Mouse (Mus musculus) heart, postnatal 36 days (tissue): ENCODE measurements around the gene Prom1. TPM values are rescaled to one million over a fixed set of nuclear protein-coding genes. Genes with fewer than 3 reads are reported as not detected.

Source experiments
- DNase-seq, 2 experiments: peaks; one replicate each; pipeline ENCODE4 v3.0.0; 2021 to 2022
- intact Hi-C: fragments of 180-260 bp; cut with DNase I; formaldehyde crosslinking; loops from one replicate; pipeline ENCODE4 v1.15.1; 2025
- total RNA-seq, 2 experiments: library from RNA; stranded (reverse); gene quantifications; 2 replicates each; pipeline ENCODE4 v1.2.3; 2021

The Prom1 gene
- total RNA-seq, 2 experiments from 2014 or later = 7.2 to 13.9 TPM

DNA sequence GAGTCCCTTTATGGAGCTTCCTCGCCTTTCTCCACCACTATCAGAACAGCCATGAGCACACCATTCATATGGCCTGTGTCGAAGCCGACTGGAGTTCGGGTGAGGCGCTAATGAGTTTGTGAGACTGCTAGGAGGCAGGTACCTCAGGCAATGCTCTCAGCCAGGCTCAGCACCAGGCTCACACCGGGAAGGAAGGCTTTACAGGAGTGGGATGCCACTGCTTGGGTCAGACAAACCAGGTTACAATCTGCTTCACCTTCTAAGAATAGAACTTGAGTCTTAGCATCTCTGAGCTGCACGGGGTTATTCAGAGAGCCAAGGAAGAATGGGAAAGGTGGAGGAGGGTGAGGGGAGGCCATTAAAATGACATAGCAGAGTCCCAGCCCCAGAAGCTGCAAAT lies 16.0 kb downstream of the Prom1 start:
- DNase-seq = no peak
- intact Hi-C loops = no loop called here

DNA sequence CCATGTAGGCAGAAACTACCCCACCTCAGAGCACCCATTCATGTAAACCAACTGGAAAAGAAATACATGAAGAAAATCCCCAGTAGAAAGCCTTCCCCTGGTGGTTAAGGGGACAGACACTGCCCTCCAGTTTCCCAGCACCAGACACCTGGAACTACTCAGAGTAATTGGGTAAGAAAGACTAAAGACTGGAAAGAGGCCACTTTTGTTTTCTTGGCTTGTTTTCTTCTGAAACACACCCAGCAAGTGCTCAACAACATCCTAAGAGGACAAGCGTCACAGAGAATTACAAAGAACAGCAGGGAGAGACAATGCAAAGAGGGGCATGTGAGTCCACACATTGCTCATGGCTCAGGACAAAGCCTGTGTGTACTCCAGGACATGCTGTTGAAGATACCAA lies 20.7 kb downstream of the Prom1 start:
- intact Hi-C loops = no loop called here
- no peak for DNase-seq

DNA sequence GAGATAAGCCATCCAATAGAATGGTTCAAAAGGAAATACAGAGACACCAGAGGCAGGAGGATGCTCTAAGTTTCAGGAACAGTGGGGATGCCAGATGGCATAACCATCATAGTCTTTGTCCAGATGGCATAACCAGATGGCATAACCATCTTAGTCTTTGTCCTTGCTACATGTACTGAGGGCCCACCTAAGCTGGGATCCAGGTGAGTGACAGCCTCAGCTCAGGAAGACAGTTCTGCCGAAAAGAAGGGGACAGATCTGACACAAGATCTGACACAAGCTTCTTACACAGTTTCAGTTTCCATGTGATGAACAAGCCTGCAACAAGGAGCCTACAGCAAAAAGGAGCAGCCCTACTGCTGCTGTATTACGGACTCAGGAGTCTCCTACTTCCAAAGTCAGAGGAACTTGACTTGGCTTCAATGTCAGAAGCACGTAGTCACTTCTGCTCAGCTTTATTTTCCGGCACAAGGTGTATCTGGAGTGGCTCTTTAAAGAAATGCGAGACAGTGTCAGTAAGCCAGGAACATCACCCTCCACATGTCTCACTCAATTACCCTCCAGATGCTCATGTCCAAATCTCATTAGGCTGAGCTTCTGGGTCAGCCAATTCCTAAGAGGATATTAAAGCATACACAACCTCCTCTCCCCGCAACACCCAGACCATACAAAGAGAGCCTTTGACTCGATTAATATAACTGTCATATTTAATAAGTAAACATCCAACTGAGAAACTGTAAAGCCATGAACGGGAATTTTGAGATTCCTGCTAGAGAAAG lies 21.4 kb downstream of the Prom1 start:
- DNase-seq = no peak

DNA sequence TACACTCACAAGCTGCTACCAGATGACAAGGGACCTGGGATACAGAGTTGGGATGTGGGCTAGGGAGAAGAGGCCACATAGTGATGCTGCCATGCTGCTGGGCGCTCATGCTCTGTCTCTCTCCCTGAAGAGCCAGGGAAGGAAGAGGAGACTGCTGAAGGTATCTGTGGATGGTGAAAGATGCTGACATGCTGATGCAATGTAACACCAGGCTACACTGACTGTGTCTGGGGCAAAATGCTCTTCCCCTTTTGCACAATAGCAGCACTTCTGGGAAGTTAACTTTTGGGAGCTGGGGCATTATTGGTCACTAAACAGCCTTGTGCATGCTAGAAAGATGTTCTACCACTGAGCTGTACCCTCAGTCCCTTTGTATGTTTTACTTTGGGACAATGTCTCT lies 26.4 kb downstream of the Prom1 start:
- no peak for DNase-seq
- intact Hi-C loops = no loop called here

More for the DNA sequence above, 21.4 kb downstream of the Prom1 start:
- intact Hi-C loops = no loop called here

DNA sequence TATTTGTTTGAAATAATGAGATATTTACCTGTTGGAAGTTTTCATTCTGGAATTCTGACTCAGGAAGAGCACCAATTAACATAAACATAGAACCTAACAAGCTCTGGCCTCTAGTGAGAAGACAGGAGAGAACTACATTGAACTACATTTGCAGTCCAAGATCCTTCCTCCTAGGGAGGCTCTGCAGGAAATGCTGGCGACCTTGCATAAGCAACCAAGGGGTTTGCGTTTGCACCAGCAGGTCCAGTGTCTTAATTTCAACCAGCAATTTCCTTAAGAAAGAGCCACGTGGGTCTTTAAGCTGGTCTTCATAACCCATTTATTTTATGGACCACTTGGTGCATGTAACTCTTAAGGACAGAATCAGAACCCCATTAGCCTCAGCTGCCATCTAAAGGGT lies 28.2 kb downstream of the Prom1 start:
- intact Hi-C loops = no loop called here
- no peak for DNase-seq

DNA sequence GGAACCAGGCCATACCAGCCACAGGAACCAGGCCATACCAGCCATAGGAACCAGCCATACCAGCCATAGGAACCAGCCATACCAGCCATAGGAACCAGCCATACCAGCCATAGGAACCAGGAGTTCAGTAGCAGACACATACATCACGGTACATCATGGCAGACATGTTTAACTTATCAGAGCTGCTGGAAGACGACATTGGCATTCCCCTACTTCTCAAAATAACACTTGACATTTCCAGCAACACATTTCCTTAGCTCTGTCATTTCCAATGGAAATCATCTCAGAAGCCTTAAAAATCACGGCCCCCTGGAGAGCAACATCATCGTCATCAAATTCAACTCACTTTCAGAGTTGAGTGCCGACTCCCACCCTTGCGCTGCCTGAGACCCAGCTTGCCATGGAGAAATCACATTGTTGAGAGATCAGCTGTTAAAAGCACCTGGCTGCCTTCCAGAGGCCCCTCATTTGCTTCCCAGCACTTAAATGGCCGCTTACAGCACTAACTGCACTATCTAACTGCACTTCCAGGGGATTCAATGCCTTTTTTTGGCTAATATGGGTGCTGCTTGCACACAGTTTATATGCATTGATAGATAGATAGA lies 31.2 kb downstream of the Prom1 start:
- intact Hi-C loops = no loop called here
- no peak for DNase-seq

DNA sequence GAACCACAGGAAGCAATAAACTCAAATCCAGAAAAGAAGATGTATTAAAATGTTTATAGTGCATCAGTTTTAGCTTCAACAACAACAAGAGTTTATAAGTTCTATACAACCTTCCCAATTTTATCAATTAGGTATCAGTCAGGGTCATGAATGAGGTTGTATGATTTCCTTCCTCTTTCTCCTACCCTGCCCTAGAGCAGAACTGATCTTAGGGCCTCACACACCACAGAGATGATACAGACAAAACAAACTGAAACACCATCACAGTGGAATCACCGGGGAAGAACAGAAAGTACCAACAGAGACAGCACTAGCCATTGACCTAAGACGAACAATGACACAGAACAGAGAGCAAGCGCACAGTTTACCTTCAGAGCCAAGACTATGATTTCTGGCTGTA lies 43.6 kb downstream of the Prom1 start:
- intact Hi-C loops = no loop called here
- DNase-seq = no peak

DNA sequence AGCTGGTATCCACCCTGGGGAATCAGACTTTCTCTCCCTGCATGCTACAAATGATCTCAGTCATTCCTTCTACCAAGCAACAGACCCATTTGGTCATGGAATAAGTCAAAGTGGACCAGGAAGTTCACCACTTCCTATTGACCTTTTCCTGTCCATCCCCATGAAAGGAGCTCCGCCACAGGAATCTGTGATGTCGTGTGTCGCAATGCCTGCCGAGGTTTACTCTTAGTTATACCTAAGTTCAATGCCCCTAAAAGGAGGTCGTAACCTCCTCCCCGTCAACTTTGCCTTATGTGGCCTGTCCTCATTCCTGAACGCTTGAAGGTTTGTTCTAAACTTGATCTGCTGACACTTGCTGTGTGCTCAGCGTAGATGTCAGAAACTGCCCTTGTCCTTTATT lies 51.6 kb downstream of the Prom1 start:
- no peak for DNase-seq
- intact Hi-C loops = no loop called here

DNA sequence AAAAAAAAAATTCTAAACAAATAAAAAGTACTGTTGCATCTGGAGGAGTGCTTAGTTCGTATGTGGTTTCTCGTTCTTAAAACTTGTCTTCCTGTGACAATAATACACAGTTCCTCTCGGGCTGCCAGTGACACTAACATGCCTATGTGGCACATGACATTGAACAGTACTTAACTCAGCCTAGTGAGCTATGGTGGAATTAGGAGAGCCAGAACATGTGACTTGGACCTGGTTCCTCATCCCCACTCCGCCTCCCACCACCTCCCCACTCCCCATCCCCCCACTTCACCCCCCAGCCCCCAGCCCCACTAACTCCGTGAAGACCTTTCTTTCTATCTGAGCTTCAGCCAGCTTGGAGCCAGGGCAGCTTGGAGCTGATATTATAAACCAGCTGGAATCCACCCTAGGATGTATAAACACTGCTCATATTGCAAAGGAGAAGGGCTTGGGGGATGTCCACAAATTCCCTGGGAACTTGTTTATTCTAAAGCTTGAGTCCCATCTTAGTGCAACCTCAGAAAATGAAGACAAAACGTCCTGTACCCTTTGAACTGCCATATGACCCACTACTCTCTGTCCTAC lies 52.3 kb downstream of the Prom1 start:
- no peak for DNase-seq
- intact Hi-C loops = loop anchor here (2.0 to 5.0 kb wide), 4 partner anchors 53 to 207 kb away; partner anchors contain the start of gene Prom1

DNA sequence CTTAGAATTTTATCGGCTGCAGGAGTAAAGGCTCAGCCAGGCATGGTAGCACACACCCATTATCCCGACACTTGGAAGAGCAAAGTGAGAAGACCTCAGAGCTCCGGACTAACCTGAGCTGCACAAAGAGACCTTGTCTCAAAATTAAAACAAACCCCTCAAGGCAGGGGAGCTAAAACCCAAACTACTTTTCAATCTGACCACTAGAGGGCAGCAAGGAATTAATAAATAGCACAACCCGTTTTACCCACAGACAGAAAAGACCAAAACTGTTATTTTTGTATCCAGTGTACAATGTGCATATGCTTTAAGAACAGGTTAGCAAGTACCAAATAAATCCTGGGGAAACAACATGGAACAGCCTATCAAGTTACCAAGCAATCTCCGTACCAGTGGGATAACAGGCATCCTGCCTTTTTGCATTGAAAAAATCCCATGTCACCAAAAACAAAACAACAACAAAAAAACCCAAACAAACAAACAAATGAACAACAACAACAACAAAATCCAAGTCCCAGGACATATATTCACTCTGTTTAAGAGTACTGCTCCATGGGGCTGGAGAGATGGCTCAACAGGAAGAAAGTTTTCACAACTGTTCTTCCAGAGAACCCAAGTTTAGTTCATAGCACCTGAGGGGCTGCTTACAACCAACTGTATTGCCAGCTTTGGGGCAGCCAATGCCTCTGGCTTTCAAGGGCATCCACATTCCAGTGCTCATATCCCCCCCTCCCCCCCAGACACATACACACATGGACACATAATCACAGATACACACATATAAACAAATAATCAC lies 53.1 kb downstream of the Prom1 start:
- DNase-seq = no peak
- intact Hi-C loops = loop anchor here (1.0 to 5.0 kb wide), 5 partner anchors 54 to 220 kb away; partner anchors contain the start of gene Prom1

DNA sequence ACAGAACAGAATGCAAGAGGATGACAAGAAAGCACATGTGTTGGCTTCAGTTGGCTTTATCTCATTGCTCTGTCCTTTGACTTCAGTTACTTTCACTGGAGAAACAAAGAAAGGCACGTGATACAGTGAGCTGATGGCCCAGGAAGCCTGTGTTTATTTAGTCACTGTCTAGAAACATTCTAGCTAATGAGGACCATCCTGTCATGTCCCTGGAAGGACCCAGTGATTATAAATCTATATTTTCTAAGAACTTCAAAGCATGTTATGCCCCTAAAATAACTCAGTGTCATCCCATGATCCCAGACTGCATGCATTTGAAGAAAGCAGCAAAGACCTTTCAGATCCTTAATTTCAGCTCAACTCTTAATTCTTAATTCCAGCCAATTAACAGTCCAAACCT lies 60.1 kb downstream of the Prom1 start:
- DNase-seq = no peak
- intact Hi-C loops = no loop called here

DNA sequence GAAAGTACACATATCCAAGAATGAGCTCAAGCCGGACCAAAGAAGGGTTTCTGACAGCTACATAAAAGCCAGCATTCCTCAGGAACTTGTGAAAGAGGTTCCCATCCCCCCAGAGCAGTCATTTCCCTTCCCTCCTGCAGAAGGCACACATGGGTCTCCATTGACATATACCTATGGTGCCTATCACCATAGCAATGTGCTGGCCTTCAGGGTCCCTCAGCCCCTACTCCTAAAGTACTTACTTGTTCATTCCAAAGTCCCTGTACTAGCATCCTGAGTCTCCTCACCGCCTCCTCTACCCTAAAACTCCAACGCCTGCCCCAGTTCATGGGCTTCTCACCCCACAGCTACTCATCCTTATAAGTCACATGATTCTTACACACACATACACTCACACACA lies 60.8 kb downstream of the Prom1 start:
- no peak for DNase-seq
- intact Hi-C loops = no loop called here

DNA sequence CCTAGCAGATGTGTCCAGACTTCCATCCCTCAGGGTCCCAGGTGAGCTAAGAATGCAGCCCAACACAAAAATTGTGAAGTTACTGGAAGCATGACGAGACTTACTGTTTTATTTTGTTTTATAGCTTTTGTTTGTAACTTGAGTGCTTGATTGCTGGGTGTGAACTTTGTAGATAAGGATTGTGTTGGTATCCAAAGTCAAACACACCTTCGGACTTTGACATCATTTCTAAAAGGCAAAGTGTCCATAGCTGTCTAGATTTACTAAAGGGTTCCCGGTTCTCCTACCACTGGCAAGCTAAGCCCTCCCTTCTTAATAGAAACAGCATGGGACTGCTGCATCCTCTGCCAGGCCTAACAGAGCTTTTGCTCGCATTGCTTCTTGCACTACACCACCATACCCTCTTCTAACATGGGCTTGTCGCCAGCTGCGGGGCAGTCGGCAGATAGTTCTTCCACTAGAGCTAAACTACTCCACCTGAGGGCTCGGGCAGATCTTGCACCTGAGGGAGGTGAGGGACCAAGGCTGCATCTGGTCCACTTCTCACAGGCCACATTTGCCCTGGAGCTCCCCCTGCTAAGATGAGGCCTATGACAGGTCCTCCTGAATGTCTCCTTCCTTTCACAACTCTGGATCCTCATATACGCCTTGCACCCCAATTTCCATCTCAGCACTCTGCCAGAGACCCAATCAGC lies 103.4 kb downstream of the Prom1 start:
- no peak for DNase-seq

DNA sequence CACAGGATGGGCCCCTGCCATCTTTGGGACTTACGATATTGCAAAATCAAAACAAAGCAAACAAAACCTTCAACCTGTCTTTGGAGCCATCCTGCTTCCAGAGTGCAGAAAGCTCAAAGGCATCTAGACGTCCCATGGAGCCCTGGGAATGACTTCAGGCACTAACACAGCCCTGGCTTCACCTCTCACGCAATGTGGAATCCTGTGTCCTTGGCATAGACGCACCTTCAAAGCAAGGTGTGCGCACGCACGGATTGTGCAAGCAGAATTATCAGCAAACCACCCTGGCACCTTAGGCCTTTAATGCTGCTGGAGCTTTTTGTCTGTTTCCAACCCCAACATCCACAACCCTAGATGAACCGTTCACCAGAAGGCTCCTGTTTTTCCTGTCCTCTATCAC lies 104.2 kb downstream of the Prom1 start:
- no peak for DNase-seq
- intact Hi-C loops = no loop called here

More for the DNA sequence above, 103.4 kb downstream of the Prom1 start:
- intact Hi-C loops = no loop called here

DNA sequence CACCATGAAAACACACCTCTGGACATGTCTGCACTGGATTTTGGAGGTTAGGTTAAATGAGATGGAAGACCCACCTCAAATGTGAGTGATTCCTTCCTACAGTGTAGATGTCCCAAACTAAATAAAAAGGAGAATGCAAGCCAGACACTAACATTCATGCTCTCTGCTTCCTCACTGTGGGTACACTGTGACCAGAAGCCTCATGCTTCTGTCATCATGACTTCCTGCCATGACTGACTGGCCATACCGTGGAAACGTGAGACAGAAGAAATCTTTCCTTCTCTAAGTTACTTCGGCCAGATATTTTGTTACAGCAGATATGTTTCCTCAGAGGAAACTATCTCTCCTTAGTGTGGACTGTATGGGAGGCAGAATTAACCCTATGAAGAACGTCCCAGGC lies 105.7 kb downstream of the Prom1 start:
- DNase-seq = no peak
- intact Hi-C loops = no loop called here

DNA sequence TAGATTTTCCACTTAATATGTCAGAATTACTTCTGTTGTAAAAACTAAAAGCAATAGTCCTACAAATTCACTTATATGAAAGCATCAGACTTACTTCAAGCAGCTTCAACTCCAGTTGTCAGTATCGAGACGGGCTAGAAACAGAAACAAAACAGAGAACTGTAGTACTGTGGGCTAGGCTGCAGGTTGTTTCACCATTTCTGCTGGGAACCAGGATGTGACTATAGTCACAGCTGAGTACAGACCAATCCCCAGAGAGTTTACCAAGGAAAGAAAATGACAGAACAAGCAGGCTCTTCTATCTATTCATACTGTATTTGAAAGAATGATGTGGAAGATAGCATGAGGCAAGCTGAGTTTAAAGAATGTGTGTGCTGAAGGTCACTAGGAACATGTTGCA lies 106.9 kb downstream of the Prom1 start:
- intact Hi-C loops = no loop called here

DNA sequence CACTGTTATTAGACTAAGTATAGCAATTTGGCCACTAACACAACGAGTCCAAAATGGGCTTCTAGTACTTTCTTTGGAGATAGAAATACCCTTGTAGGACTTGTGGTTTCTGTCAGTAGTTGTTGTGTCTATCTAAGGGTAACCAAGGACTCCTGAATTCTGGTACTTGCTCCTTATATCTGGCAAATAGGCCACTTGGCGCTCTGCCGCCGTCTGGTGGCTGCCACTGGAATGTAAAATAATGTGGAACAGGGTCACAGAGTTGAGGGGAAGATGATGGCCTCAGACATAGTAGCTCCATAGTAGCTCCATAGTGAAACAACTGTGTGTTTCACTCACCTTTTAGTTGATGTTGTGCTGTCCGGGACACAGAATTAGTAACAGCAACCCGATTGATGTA lies 111.5 kb downstream of the Prom1 start:
- intact Hi-C loops = loop anchor here (1.0 to 2.0 kb wide), 4 partner anchors 66 to 318 kb away; no protein-coding TSS in a partner anchor
- DNase-seq = peak; percentile 62 to 73

More for the DNA sequence above, 106.9 kb downstream of the Prom1 start:
- no peak for DNase-seq

DNA sequence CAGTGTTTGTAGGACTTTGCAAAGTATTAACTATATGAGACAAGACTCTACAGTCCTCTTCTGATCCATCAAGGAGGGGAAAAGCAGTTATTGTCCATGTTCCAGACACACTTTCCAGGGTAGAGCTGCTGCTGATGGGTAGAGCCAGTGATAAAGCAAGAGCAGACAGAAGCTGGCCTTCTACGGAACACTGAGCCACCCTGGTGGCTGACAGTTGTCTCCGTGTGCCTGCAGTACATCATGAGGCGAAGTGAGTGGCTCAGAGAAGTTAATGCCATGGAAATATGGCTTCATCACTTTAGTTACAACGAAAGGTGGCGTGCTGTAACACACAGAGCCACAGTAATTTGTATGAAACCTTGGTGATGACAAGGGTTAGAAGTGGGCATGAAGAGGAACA lies 112.8 kb downstream of the Prom1 start:
- DNase-seq = no peak
- intact Hi-C loops = no loop called here

DNA sequence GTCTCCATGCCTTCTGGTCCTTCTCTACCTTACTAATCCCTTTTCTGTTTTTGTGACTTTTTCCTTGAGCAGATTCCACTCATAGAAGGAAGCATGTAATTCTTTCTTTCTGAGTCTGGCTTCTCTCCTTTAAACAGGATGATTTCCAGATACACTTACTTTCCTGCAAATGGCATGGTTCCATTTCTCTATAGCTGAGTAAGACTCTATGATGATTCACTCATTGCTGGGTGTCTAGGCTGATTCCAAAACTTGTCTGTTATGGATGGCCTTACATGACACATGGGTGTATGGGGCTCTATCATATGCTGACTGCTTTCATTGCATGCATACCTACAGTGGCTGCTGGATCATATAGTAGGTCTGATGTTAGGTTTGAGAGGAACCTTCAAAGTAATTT lies 115.6 kb downstream of the Prom1 start:
- intact Hi-C loops = no loop called here
- DNase-seq = no peak

DNA sequence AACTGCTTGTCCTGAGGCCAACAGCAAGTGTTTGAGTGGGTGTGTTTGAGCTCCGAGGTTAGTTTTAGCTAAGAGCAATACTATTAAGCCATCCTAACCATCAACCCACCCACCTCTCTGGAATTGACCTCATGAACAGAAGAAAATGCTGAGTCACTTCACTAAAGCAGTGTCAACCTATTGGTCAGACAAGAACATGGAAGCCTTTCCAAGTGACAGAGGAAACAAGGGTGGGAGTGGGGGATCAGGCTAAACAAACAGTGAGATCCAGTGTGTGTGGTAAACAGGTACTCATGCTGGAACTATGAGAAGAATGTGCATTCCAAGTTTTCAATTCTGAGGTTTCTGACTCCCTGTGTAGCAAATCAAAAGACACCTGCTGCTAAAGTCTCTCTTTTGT lies 118.9 kb downstream of the Prom1 start:
- DNase-seq = no peak
- intact Hi-C loops = no loop called here

DNA sequence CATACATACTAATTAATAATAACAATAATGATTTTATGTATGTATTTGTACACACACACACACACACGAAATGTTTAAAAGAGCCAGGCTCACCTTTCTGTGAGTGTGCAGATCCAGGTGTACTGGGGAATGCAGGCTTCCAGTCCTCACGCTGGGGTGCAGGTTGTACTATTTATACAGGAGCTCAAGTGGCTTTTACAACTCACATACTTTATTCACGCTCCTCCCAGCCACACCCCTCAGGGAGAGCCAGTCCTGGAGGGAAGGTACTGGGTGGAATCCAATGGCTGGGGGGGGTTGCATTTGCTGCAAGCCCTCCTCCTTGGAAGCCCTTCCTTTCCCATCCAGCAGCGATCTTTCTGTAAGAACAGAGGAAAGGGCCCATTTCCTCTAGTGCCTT lies 120.2 kb downstream of the Prom1 start, which contains the start of gene Fgfbp1:
Gene Fgfbp1, minus strand, starts transcription at position 160 of the 400 bp plus-strand sequence.
- intact Hi-C loops = no loop called here
- DNase-seq = no peak
